Mouse (Mus musculus) hindbrain, embryonic 12.5 days (tissue): ENCODE measurements around the gene Ocln. TPM values are rescaled to one million over a fixed set of nuclear protein-coding genes. Genes with fewer than 3 reads are reported as not detected.

Source experiments
- ATAC-seq: fragments of 200-750 bp; cut with Nextera tagmentation; 2 replicates; pipeline ENCODE4 v1.8.0; 2017; ENCODE audit warnings: moderate TSS enrichment; ENCODE audit not compliant: low FRiP score
- H3K27ac ChIP-seq: fragments of 300-500 bp; sonication (generic); 2 replicates; pipeline ENCODE4 v1.5.1; 2016; ENCODE audit warnings: mild to moderate bottlenecking
- H3K27me3 ChIP-seq: fragments of 300-500 bp; sonication (generic); 2 replicates; pipeline ENCODE4 v1.6.1; 2016; ENCODE audit warnings: mild to moderate bottlenecking
- H3K36me3 ChIP-seq: fragments of 300-500 bp; sonication (generic); 2 replicates; pipeline ENCODE4 v1.6.1; 2016; ENCODE audit warnings: mild to moderate bottlenecking
- H3K4me1 ChIP-seq: fragments of 300-500 bp; sonication (generic); 2 replicates; pipeline ENCODE4 v1.6.1; 2016
- H3K4me2 ChIP-seq: fragments of 300-500 bp; sonication (generic); replicated peaks from 2 replicates; pipeline ENCODE4 v1.6.1; 2016; ENCODE audit warnings: mild to moderate bottlenecking
- H3K4me3 ChIP-seq: fragments of 300-500 bp; sonication (generic); 2 replicates; pipeline ENCODE4 v1.5.1; 2016; ENCODE audit warnings: mild to moderate bottlenecking
- H3K9ac ChIP-seq: fragments of 300-500 bp; sonication (generic); 2 replicates; pipeline ENCODE4 v1.6.1; 2016; ENCODE audit warnings: mild to moderate bottlenecking, moderate library complexity
- H3K9me3 ChIP-seq: fragments of 300-500 bp; sonication (generic); replicated peaks from 2 replicates; pipeline ENCODE4 v1.6.1; 2016; ENCODE audit warnings: mild to moderate bottlenecking
- WGBS: fragments of 180-500 bp; shearing (Covaris S2); methylation state at CpG from one replicate; pipeline ENCODE4 v1.1.7; 2016; 5-methylcytosine and 5-hydroxymethylcytosine counted together
- polyA plus RNA-seq: library from polyadenylated mRNA; unstranded; fragments of >200 nt; fragmentation: Nextera tagmentation; extraction: Ambion mirVana; gene quantifications from 2 replicates; pipeline ENCODE4 v1.2.1, GENCODE M21; 2016

Ocln gene
- polyA plus RNA-seq, 1 experiment from 2014 or later, result 8.1 TPM

- Histone ChIP-seq H3K27me3 (no peaks in the 10 kb centered on the region), H3K9ac (no peak overlapping the region), H3K4me2 (no peak overlapping the region), H3K4me1 (no peaks in the 10 kb centered on the region), H3K4me3 (no peak overlapping the region), H3K9me3 (no peaks in the 10 kb centered on the region), H3K36me3 (no peaks in the 10 kb centered on the region), H3K27ac (no peak overlapping the region)
- WGBS, result 71% methylated on average over 6 of the region's 6 CpGs
- ATAC-seq, result no peak
These were observed 19.6 kb downstream of the Ocln start for GRCm38 (mm10) chr13:100532788-100533365.

GRCm38 (mm10) chr13:100526649-100527038, 25.9 kb downstream of the Ocln start:
- Histone ChIP-seq H3K9ac (no peak overlapping the region), H3K4me1 (no peaks in the 10 kb centered on the region), H3K4me3 (no peak overlapping the region), H3K9me3 (no peaks in the 10 kb centered on the region), H3K36me3 (no peaks in the 10 kb centered on the region), H3K27ac (no peak overlapping the region), H3K27me3 (no peaks in the 10 kb centered on the region), H3K4me2 (no peak overlapping the region)
- no peak for ATAC-seq
- 61% methylated on average over 6 of the region's 6 CpGs for WGBS

GRCm38 (mm10) chr13:100525935-100526648, 26.4 kb downstream of the Ocln start:
- H3K27me3 ChIP-seq, result no peaks in the 10 kb centered on the region
- H3K4me1 ChIP-seq, result no peaks in the 10 kb centered on the region
- no peak overlapping the region for H3K9ac ChIP-seq
- H3K36me3 ChIP-seq, result no peaks in the 10 kb centered on the region
- no peak for ATAC-seq
- H3K4me2 ChIP-seq, result no peak overlapping the region
- no peaks in the 10 kb centered on the region for H3K9me3 ChIP-seq
- H3K4me3 ChIP-seq, result no peak overlapping the region
- WGBS, result 82% methylated on average over 6 of the region's 6 CpGs
- no peak overlapping the region for H3K27ac ChIP-seq

GRCm38 (mm10) chr13:100524896-100525295, 27.6 kb downstream of the Ocln start:
- Histone ChIP-seq H3K4me1 (no peaks in the 10 kb centered on the region), H3K4me2 (no peak overlapping the region), H3K27ac (no peak overlapping the region), H3K9me3 (no peaks in the 10 kb centered on the region), H3K9ac (no peak overlapping the region), H3K27me3 (no peaks in the 10 kb centered on the region), H3K36me3 (no peaks in the 10 kb centered on the region), H3K4me3 (no peak overlapping the region)
- 92% methylated on average over 6 of the region's 6 CpGs for WGBS
- no peak for ATAC-seq

GRCm38 (mm10) chr13:100523698-100524097, 28.8 kb downstream of the Ocln start:
- no peak overlapping the region for H3K4me3 ChIP-seq
- WGBS, result 95% methylated on average over 2 of the region's 2 CpGs
- no peak overlapping the region for H3K4me2 ChIP-seq
- H3K9me3 ChIP-seq, result no peaks in the 10 kb centered on the region
- H3K27me3 ChIP-seq, result no peaks in the 10 kb centered on the region
- H3K36me3 ChIP-seq, result no peaks in the 10 kb centered on the region
- no peak overlapping the region for H3K27ac ChIP-seq
- no peaks in the 10 kb centered on the region for H3K4me1 ChIP-seq
- no peak for ATAC-seq
- no peak overlapping the region for H3K9ac ChIP-seq

- 80% methylated on average over 9 of the region's 9 CpGs for WGBS
- Histone ChIP-seq H3K4me3 (no peak overlapping the region), H3K27me3 (no peaks in the 10 kb centered on the region), H3K4me2 (no peak overlapping the region), H3K4me1 (no peaks in the 10 kb centered on the region), H3K27ac (no peak overlapping the region), H3K36me3 (no peaks in the 10 kb centered on the region), H3K9me3 (no peaks in the 10 kb centered on the region), H3K9ac (no peak overlapping the region)
- ATAC-seq, result no peak
These were observed 30.6 kb downstream of the Ocln start for GRCm38 (mm10) chr13:100521724-100522591.

GRCm38 (mm10) chr13:100519162-100519561, 33.4 kb downstream of the Ocln start:
- 60% methylated on average over 2 of the region's 2 CpGs for WGBS
- Histone ChIP-seq H3K27me3 (no peaks in the 10 kb centered on the region), H3K27ac (no peak overlapping the region), H3K9me3 (no peaks in the 10 kb centered on the region), H3K4me1 (no peaks in the 10 kb centered on the region), H3K9ac (no peak overlapping the region), H3K4me2 (no peak overlapping the region), H3K36me3 (no peaks in the 10 kb centered on the region), H3K4me3 (no peak overlapping the region)
- ATAC-seq, result no peak

GRCm38 (mm10) chr13:100518191-100518590, 34.3 kb downstream of the Ocln start:
- no peak for ATAC-seq
- H3K27me3 ChIP-seq, result no peaks in the 10 kb centered on the region
- 85% methylated on average over 6 of the region's 6 CpGs for WGBS
- H3K9ac ChIP-seq, result no peak overlapping the region
- no peaks in the 10 kb centered on the region for H3K9me3 ChIP-seq
- H3K36me3 ChIP-seq, result no peaks in the 10 kb centered on the region
- no peak overlapping the region for H3K4me3 ChIP-seq
- no peaks in the 10 kb centered on the region for H3K4me1 ChIP-seq
- H3K4me2 ChIP-seq, result no peak overlapping the region
- H3K27ac ChIP-seq, result no peak overlapping the region

GRCm38 (mm10) chr13:100517652-100518153, 34.8 kb downstream of the Ocln start:
- 88% methylated on average over 6 of the region's 6 CpGs for WGBS
- Histone ChIP-seq H3K4me1 (no peaks in the 10 kb centered on the region), H3K27ac (no peak overlapping the region), H3K9ac (no peak overlapping the region), H3K9me3 (no peaks in the 10 kb centered on the region), H3K36me3 (no peaks in the 10 kb centered on the region), H3K27me3 (no peaks in the 10 kb centered on the region), H3K4me3 (no peak overlapping the region), H3K4me2 (no peak overlapping the region)
- ATAC-seq, result no peak

GRCm38 (mm10) chr13:100516213-100517105, 36.1 kb downstream of the Ocln start:
- no peaks in the 10 kb centered on the region for H3K4me1 ChIP-seq
- H3K27me3 ChIP-seq, result no peaks in the 10 kb centered on the region
- ATAC-seq, result no peak
- H3K4me2 ChIP-seq, result no peak overlapping the region
- no peak overlapping the region for H3K27ac ChIP-seq
- H3K4me3 ChIP-seq, result no peak overlapping the region
- 49% methylated on average over 12 of the region's 12 CpGs for WGBS
- no peaks in the 10 kb centered on the region for H3K9me3 ChIP-seq
- no peaks in the 10 kb centered on the region for H3K36me3 ChIP-seq
- H3K9ac ChIP-seq, result no peak overlapping the region

GRCm38 (mm10) chr13:100512792-100513191, 39.7 kb downstream of the Ocln start:
- no peak overlapping the region for H3K27ac ChIP-seq
- ATAC-seq, result no peak
- no peaks in the 10 kb centered on the region for H3K9me3 ChIP-seq
- WGBS, result 90% methylated on average over 2 of the region's 2 CpGs
- no peaks in the 10 kb centered on the region for H3K27me3 ChIP-seq
- no peaks in the 10 kb centered on the region for H3K4me1 ChIP-seq
- H3K4me2 ChIP-seq, result no peak overlapping the region
- H3K9ac ChIP-seq, result no peak overlapping the region
- no peaks in the 10 kb centered on the region for H3K36me3 ChIP-seq
- H3K4me3 ChIP-seq, result no peak overlapping the region
